In the genomic region with DNA sequence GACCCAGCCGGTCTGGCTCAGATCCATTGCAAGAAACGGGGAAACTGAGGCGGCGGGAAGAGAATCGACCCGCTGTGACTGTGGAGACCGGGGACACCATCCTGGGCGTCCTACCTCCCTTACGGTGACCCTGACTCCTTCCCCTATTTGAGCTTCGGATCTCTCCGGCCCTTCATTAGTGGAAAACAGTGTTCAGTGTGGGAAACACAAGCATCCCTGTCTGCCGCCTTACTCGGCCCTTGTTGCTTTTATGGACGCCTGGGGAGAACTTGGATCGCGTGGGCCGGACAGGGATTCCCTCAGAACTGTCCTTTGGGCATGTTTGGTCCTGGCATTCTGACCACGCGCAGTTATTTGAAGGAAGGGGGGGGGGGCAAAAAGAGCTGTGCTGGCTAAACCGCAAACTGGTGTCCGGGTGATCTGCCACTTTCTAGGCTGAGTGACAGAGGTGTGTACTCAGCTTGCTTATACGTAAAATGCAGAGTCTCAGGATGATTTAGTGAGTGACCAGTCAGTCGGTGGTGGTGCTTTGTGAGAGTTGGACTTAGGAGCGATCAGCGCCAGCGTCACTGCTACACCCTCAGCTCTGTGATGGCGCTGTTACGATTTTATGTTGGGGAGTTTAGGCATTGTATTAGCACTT, we compare ENCODE assay signal across 1 mouse cellular context.
TF ChIP-seq lines count a peak whose summit lies in the region.

No protein-coding gene starts in this region.

TF ChIP-seq in MEL, 35 proteins besides CTCF, POLR2A, EP300 and RAD21:
- peak; percentile 44; the same call in 1 of the 2 replicates for TF ChIP-seq MAZ (IDR thresholded peaks at IDR 0.05; ENCODE audit: low read depth, low read length)
- peak; percentile 58; the same call in 1 of the 2 replicates for TF ChIP-seq MXI1 (IDR thresholded peaks at IDR 0.05; ENCODE audit: low read depth, low read length)
- peak; percentile 11; the same call in 1 of the 2 replicates for TF ChIP-seq SIN3A (IDR thresholded peaks at IDR 0.05; ENCODE audit: low read length)
- TF ChIP-seq CHD1 (IDR thresholded peaks at IDR 0.05; ENCODE audit: low read depth, low read length) = 0 out of 2 replicates have a peak, but pooled peaks have one; percentile 59
- no peak for TF ChIP-seq POLR2AphosphoS2 (IDR thresholded peaks at IDR 0.05; ENCODE audit: low read length)
TF ChIP-seq in MEL: peak in this region for 4.
